Mouse (Mus musculus) forebrain, embryonic 16.5 days (tissue): ENCODE data around the gene Sox6. TPM values are rescaled to one million over a fixed set of nuclear protein-coding genes. Genes with fewer than 3 reads are reported as not detected.

ENCODE experiments used
- ATAC-seq: fragments of 200-750 bp; cut with Nextera tagmentation; 2 replicates; pipeline ENCODE4 v1.8.0; 2017; ENCODE audit warnings: mild to moderate bottlenecking, moderate library complexity
- H3K27ac ChIP-seq: fragments of 300-500 bp; sonication (generic); 2 replicates; pipeline ENCODE4 v1.5.1; 2014; ENCODE audit warnings: low read length, control low read depth
- H3K27me3 ChIP-seq: fragments of 300-500 bp; sonication (generic); replicated peaks from 2 replicates; pipeline ENCODE4 v1.6.1; 2014; ENCODE audit warnings: low read length; ENCODE audit not compliant: control insufficient read depth, insufficient read depth
- H3K36me3 ChIP-seq: fragments of 300-500 bp; sonication (generic); 2 replicates; pipeline ENCODE4 v1.6.1; 2014; ENCODE audit not compliant: control insufficient read depth, insufficient read depth
- H3K4me1 ChIP-seq: fragments of 300-500 bp; sonication (generic); replicated peaks from 2 replicates; pipeline ENCODE4 v1.6.1; 2014; ENCODE audit warnings: low read length; ENCODE audit not compliant: control insufficient read depth, insufficient read depth
- H3K4me2 ChIP-seq: fragments of 300-500 bp; sonication (generic); 2 replicates; pipeline ENCODE4 v1.6.1; 2014; ENCODE audit warnings: mild to moderate bottlenecking, low read length, control low read depth
- H3K4me3 ChIP-seq: fragments of 300-500 bp; sonication (generic); replicated peaks from 2 replicates; pipeline ENCODE4 v1.5.1; 2014; ENCODE audit warnings: mild to moderate bottlenecking, low read length, control low read depth
- H3K9ac ChIP-seq: fragments of 300-500 bp; sonication (generic); replicated peaks from 2 replicates; pipeline ENCODE4 v1.6.1; 2014; ENCODE audit warnings: low read depth, low read length, control low read depth
- H3K9me3 ChIP-seq: fragments of 300-500 bp; sonication (generic); 2 replicates; pipeline ENCODE4 v1.6.1; 2016; ENCODE audit warnings: low read length; ENCODE audit not compliant: control insufficient read depth
- WGBS: fragments of 180-500 bp; shearing (Covaris S2); extraction: QIAGEN DNeasy Blood & Tissue Kit; methylation state at CpG from one replicate; pipeline ENCODE4 v1.1.7; 2014; 5-methylcytosine and 5-hydroxymethylcytosine counted together
- polyA plus RNA-seq: library from polyadenylated mRNA; unstranded; fragments of >200 nt; fragmentation: Nextera tagmentation; extraction: Ambion mirVana; gene quantifications from 2 replicates; pipeline ENCODE4 v1.2.1, GENCODE M21; 2015

Sox6 gene
- polyA plus RNA-seq, 1 experiment from 2014 or later = 96.5 TPM

DNA sequence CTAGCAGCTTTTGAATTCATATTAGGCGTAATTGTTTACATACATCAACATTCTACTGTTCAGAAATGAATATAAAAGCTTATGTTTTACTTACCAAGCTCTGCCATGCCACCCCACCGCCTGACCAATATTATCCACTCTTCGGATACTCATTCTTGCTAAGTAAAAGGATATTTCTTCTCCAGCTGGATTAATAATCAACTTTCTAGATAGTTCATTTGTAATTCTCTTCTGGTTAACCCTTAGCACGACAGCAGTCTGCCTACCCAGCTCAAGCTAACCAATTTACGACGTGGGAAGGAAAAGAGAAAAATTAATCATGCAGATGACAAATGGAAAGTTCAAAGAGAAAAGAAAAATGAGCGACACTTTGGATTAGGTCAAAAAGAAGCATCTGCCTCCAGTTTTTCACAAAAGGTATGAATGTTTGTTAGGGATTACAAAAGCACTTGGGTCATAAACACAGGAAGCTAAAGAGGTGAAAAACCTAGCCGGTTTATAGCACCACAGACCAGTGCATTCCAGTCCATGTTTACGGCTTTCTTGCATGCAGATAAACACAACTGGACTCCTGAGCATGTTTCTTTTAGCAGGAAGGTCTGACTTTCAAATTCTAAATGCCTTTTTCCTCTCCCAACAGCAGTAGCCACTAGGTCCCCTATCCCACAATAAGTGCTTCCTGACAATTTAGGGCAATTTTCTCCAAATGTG is 178.8 kb downstream of the Sox6 start:
- H3K9me3 ChIP-seq = no peaks in the 10 kb centered on the region
- H3K4me2 ChIP-seq = no peak overlapping the region
- H3K36me3 ChIP-seq = no peaks in the 10 kb centered on the region
- 81% methylated on average over 9 of the region's 9 CpGs for WGBS
- no peaks in the 10 kb centered on the region for H3K27me3 ChIP-seq
- no peak overlapping the region for H3K27ac ChIP-seq
- no peaks in the 10 kb centered on the region for H3K4me1 ChIP-seq
- no peak overlapping the region for H3K9ac ChIP-seq
- no peak for ATAC-seq
- H3K4me3 ChIP-seq = no peak overlapping the region

DNA sequence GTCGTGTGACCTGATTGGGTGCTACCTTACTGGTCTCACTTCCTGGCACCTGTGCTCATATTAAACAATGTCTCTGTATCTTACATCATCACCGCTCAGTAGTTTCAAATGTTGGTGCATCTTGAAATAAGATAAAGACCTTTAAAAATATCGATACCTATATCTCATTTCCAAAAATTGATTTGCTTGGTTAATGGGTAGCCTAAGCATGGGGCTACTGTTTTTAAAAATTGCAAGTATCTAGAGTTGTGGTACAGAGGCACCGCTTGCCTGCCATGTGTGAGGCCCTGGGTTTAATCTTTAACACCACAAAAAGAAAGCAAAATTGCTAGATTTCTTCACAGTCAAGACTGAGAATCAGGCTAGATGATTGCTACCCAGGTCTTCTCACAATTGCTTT is 187.5 kb downstream of the Sox6 start:
- Histone ChIP-seq H3K4me3 (no peak overlapping the region), H3K9ac (no peak overlapping the region), H3K4me2 (no peak overlapping the region), H3K36me3 (no peaks in the 10 kb centered on the region), H3K4me1 (no peaks in the 10 kb centered on the region), H3K9me3 (no peaks in the 10 kb centered on the region), H3K27ac (no peak overlapping the region), H3K27me3 (no peaks in the 10 kb centered on the region)
- no peak for ATAC-seq
- 93% methylated on average over 4 of the region's 4 CpGs for WGBS

DNA sequence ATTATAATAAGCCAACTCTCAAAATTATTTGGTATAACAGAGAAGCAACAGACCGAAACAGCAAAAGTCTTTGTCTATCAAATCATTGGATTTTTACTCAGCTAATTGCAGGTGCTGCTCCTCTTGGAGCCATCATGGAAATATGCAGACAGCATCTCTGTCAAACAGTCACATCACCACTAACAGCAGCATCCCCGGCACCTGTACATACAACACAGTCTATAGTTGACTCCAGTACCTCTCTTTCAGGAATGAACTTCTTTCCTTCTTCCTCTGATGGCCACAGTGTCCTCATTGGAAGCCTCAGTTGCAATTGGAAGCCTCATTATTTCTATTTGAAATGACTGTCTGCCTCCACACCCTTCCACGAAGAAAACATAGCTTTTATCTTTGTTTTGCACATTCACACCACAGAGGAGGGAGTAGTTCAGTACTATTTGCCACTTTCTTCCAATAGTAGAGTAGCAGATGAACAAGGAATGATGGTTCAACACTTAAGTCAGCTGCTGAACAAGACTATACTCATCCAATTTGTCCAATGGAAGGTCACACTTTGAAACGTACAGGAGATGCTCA is 192.7 kb downstream of the Sox6 start:
- no peak for ATAC-seq
- no peaks in the 10 kb centered on the region for H3K4me1 ChIP-seq
- no peak overlapping the region for H3K9ac ChIP-seq
- H3K27me3 ChIP-seq = no peaks in the 10 kb centered on the region
- no peak overlapping the region for H3K4me3 ChIP-seq
- H3K27ac ChIP-seq = no peak overlapping the region
- 88% methylated on average over 4 of the region's 4 CpGs for WGBS
- no peaks in the 10 kb centered on the region for H3K9me3 ChIP-seq
- H3K36me3 ChIP-seq = no peaks in the 10 kb centered on the region
- no peak overlapping the region for H3K4me2 ChIP-seq

DNA sequence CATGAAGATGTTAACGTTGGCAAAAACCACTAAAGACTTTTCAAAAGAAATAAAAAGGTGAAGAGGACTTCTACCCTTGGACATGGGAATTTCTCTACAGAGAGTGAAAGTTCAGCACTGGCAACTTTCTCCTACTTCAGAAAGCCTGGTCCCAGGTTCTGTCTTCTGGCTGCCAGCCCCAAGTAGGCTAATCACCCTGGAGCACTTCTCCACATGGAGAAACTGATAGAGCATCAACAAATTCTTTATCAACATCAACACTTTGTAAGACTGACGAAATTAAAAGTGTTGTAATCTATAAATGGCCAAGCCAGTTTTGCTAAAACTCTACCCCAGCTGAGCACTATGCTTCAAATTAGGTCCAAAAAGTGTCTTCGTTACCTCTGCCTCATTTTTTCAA is 193.7 kb downstream of the Sox6 start:
- no peaks in the 10 kb centered on the region for H3K27me3 ChIP-seq
- no peak overlapping the region for H3K4me2 ChIP-seq
- no peak overlapping the region for H3K4me3 ChIP-seq
- no peaks in the 10 kb centered on the region for H3K4me1 ChIP-seq
- no peak overlapping the region for H3K9ac ChIP-seq
- WGBS = 92% methylated on average over 3 of the region's 3 CpGs
- no peaks in the 10 kb centered on the region for H3K36me3 ChIP-seq
- no peaks in the 10 kb centered on the region for H3K9me3 ChIP-seq
- ATAC-seq = no peak
- no peak overlapping the region for H3K27ac ChIP-seq

DNA sequence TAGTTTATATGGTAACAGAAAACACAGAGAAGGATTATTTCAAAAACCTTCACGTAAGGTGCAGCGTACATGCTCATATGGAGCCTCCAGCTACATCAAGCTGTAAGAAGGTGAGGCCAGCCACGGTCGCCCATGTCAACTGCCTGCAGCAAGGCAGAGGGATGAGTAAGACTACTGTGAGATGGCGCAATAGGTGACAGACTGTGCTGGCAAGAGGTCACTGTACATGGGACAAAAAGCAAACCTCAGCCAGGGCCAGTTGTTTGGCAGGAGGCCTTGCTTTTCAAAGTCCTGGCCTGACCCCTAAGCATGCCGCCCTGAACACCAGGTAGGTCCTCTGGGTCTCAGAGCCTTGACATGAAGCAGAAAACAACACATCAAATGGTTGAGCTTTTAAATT is 194.2 kb downstream of the Sox6 start:
- 94% methylated on average over 6 of the region's 6 CpGs for WGBS
- H3K27ac ChIP-seq = no peak overlapping the region
- no peaks in the 10 kb centered on the region for H3K9me3 ChIP-seq
- H3K9ac ChIP-seq = no peak overlapping the region
- H3K36me3 ChIP-seq = no peaks in the 10 kb centered on the region
- no peak for ATAC-seq
- H3K27me3 ChIP-seq = no peaks in the 10 kb centered on the region
- H3K4me2 ChIP-seq = no peak overlapping the region
- no peak overlapping the region for H3K4me3 ChIP-seq
- H3K4me1 ChIP-seq = no peaks in the 10 kb centered on the region

DNA sequence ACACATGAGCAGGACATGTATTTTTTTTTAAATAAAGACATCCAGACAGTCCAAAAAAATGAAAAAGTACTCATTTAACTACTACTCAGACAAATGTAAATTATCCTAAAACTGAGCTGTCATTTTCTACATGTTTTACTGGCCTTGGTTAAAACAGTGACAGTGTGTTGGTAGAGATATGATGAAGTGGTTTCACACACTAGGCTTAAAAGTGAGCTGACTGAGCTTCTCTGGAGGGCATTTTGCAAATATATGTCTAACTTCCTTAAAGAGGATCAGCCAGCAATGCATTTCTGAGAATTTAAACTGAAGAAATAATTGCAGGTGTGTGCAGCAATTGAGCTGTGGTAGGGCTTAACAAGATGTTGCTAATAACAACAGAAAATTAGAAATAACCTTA is 196.3 kb downstream of the Sox6 start:
- Histone ChIP-seq H3K4me1 (no peaks in the 10 kb centered on the region), H3K4me3 (no peak overlapping the region), H3K27me3 (no peaks in the 10 kb centered on the region), H3K9ac (no peak overlapping the region), H3K27ac (no peak overlapping the region), H3K4me2 (no peak overlapping the region), H3K36me3 (no peaks in the 10 kb centered on the region), H3K9me3 (no peaks in the 10 kb centered on the region)
- ATAC-seq = no peak

DNA sequence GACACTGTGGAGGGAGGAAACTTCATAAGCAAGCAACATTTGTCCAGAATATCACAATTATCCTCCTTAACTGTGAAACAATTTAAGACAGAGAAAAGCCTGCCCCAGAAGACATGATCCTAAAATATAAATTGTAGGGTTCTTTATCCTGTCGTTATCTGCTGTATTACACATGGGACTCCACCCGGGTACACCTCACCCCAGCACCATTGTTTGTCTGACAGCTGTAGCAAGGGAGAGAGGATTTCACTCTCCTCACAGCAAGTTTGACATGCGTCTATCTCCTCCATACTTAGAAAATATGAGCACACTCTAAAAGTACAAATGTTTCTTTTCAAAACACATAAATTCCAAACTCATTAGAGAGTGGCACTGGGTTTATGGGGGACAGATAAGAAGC is 198.0 kb downstream of the Sox6 start:
- H3K36me3 ChIP-seq = no peaks in the 10 kb centered on the region
- H3K27ac ChIP-seq = no peak overlapping the region
- H3K4me1 ChIP-seq = no peaks in the 10 kb centered on the region
- no peaks in the 10 kb centered on the region for H3K9me3 ChIP-seq
- no peak overlapping the region for H3K9ac ChIP-seq
- no peak overlapping the region for H3K4me2 ChIP-seq
- no peaks in the 10 kb centered on the region for H3K27me3 ChIP-seq
- H3K4me3 ChIP-seq = no peak overlapping the region
- 48% methylated on average over 3 of the region's 3 CpGs for WGBS
- ATAC-seq = no peak

DNA sequence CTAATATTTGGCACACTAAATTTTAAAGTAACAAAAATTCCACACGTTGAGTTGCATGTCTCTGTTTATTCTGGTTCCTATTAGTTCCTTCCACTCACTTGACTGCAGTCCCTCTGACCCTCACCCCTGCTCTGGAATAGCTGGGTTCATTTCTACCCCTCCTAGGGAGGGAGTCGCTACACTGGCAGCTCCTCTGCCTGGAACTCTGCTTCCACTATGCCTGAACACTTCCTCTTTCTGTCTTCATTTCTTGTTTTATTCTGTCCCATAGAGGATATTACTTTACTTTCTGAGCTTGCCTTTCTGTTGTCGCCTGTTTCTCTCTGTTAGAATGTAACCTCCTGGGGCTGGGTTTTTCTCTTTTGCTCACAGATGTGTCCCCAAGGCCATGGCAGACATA is 203.6 kb downstream of the Sox6 start:
- no peak overlapping the region for H3K4me2 ChIP-seq
- no peaks in the 10 kb centered on the region for H3K27me3 ChIP-seq
- H3K4me3 ChIP-seq = no peak overlapping the region
- peaks cover 7% of the 10 kb centered on the region for H3K4me1 ChIP-seq
- H3K9me3 ChIP-seq = no peaks in the 10 kb centered on the region
- H3K36me3 ChIP-seq = no peaks in the 10 kb centered on the region
- no peak for ATAC-seq
- no peak overlapping the region for H3K9ac ChIP-seq
- WGBS = 83% methylated on average over 3 of the region's 3 CpGs
- H3K27ac ChIP-seq = no peak overlapping the region

DNA sequence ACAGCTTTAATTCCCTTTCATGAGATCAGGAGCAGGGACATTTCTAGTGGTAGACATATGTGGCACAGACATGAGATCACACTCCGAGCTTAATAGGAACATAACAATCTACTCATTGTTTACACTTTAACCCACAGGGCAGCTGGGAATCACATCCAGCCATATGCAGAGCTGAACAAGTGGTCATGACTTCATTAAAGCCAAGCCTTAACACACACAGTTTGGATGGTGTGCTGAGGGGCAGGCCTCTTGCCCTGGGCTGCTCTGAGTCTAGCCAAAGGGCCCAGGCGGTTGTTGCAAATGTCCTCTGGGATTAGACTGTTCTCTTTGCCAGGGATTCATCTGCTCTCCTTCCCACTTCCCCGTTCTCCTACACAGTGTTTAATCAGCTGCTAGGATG is 204.9 kb downstream of the Sox6 start:
- Histone ChIP-seq H3K4me3 (no peak overlapping the region), H3K4me2 (no peak overlapping the region), H3K36me3 (no peaks in the 10 kb centered on the region), H3K27ac (no peak overlapping the region), H3K9me3 (no peaks in the 10 kb centered on the region), H3K4me1 (peaks cover 11% of the 10 kb centered on the region), H3K27me3 (no peaks in the 10 kb centered on the region), H3K9ac (no peak overlapping the region)
- 22% methylated on average over 3 of the region's 3 CpGs for WGBS
- peak; percentile 36; the same call in 1 of the 2 replicates for ATAC-seq
